Mouse (Mus musculus): ENCODE data around the gene Ralgps1. TPM values are rescaled to one million over a fixed set of nuclear protein-coding genes. Genes with fewer than 3 reads are reported as not detected.

Ralgps1 gene
- polyA plus RNA-seq, 1 experiment from 2014 or later = 1.8 TPM

DNA sequence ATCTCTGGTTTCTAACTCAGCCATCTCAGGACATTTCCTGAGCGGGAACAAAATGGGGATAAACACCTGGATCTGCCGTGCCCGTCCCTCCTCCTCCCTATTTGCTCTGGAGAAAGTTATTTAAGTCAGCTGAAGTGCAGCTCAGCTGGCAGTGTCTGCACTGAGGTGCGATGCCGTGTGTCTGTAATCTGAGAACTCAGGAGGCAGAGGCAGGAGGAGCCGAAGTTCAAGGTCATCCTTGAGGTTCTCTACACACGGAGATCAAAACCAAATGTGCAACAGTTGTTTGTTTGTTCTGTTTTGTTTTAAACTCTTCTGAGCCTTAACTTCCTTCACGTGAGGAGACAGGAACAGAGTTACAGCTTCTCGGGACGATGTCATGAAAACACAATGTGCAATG lies 140.6 kb downstream of the Ralgps1 start:
- ATAC-seq (no peak), DNase-seq (ENCODE audit: low spot score) (no peak)
- TF ChIP-seq CTCF (IDR thresholded peaks at IDR 0.05) = no peak
- TF ChIP-seq EP300 (IDR thresholded peaks at IDR 0.05) = no peak
- H3K4me1 ChIP-seq (ENCODE audit: insufficient read depth, low read depth, low read length) = 0 out of 2 replicates have a peak, but pooled peaks cover 1% of the 10 kb centered on the region
- no peak overlapping the region for H3K9ac ChIP-seq (replicated peaks; ENCODE audit: low read depth)
- H3K4me2 ChIP-seq (replicated peaks; ENCODE audit: low read depth, low read length) = no peak overlapping the region
- 41% methylated on average over 10 of the region's 10 CpGs for WGBS
- no peaks in the 10 kb centered on the region for H3K36me3 ChIP-seq (ENCODE audit: insufficient read depth, low read length)
- no peaks in the 10 kb centered on the region for H3K9me3 ChIP-seq (ENCODE audit: low read length)
- H3K27me3 ChIP-seq (replicated peaks; ENCODE audit: insufficient read depth, low read length) = no peaks in the 10 kb centered on the region
- no peak overlapping the region for H3K27ac ChIP-seq (ENCODE audit: low read length)
- H3K4me3 ChIP-seq (ENCODE audit: low read depth, low read length) = no peak overlapping the region

DNA sequence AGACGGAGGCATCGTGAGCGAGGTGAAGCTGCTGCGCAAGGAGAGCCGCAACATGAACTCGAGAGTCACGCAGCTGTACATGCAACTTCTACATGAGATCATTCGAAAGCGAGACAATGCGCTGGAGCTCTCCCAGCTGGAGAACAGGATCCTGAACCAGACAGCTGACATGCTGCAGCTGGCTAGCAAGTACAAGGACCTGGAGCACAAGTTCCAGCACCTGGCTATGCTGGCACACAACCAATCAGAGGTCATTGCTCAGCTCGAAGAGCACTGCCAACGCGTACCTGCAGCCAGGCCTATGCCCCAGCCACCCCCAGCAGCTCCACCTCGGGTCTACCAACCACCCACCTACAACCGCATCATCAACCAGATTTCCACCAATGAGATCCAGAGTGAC lies 142.7 kb downstream of the Ralgps1 start:
- Histone ChIP-seq H3K4me2 (replicated peaks; ENCODE audit: low read depth, low read length) (no peak overlapping the region), H3K36me3 (ENCODE audit: insufficient read depth, low read length) (no peaks in the 10 kb centered on the region), H3K4me3 (ENCODE audit: low read depth, low read length) (no peak overlapping the region), H3K27ac (ENCODE audit: low read length) (no peak overlapping the region), H3K27me3 (replicated peaks; ENCODE audit: insufficient read depth, low read length) (no peaks in the 10 kb centered on the region), H3K4me1 (ENCODE audit: insufficient read depth, low read depth, low read length) (no peaks in the 10 kb centered on the region), H3K9me3 (ENCODE audit: low read length) (no peaks in the 10 kb centered on the region), H3K9ac (replicated peaks; ENCODE audit: low read depth) (no peak overlapping the region)
- ATAC-seq = no peak
- no peak for TF ChIP-seq EP300 (IDR thresholded peaks at IDR 0.05)
- no peak for TF ChIP-seq CTCF (IDR thresholded peaks at IDR 0.05)
- no peak for DNase-seq (ENCODE audit: low spot score)
- WGBS = 84% methylated on average over 15 of the region's 15 CpGs

DNA sequence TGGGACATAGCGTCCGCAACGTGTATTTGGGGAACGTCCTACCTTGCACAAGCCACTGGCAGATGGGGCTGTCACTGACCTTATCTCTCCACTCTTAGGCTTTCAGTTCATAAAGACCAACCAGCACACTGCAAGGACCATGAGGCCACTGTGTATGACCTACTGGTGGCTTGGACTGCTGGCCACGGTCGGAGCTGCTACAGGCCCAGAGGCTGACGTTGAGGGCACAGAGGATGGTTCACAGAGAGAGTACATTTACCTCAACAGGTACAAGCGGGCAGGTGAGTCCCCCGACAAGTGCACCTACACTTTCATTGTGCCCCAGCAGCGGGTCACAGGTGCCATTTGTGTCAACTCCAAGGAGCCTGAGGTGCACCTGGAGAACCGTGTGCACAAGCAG lies 143.2 kb downstream of the Ralgps1 start:
- WGBS = 85% methylated on average over 11 of the region's 11 CpGs
- DNase-seq (ENCODE audit: low spot score) = no peak
- no peak overlapping the region for H3K4me2 ChIP-seq (replicated peaks; ENCODE audit: low read depth, low read length)
- H3K36me3 ChIP-seq (ENCODE audit: insufficient read depth, low read length) = no peaks in the 10 kb centered on the region
- no peaks in the 10 kb centered on the region for H3K27me3 ChIP-seq (replicated peaks; ENCODE audit: insufficient read depth, low read length)
- no peaks in the 10 kb centered on the region for H3K9me3 ChIP-seq (ENCODE audit: low read length)
- H3K27ac ChIP-seq (ENCODE audit: low read length) = no peak overlapping the region
- no peak overlapping the region for H3K9ac ChIP-seq (replicated peaks; ENCODE audit: low read depth)
- TF ChIP-seq EP300 (IDR thresholded peaks at IDR 0.05) (no peak), CTCF (IDR thresholded peaks at IDR 0.05) (no peak)
- H3K4me1 ChIP-seq (ENCODE audit: insufficient read depth, low read depth, low read length) = no peaks in the 10 kb centered on the region
- ATAC-seq = no peak
- no peak overlapping the region for H3K4me3 ChIP-seq (ENCODE audit: low read depth, low read length)

DNA sequence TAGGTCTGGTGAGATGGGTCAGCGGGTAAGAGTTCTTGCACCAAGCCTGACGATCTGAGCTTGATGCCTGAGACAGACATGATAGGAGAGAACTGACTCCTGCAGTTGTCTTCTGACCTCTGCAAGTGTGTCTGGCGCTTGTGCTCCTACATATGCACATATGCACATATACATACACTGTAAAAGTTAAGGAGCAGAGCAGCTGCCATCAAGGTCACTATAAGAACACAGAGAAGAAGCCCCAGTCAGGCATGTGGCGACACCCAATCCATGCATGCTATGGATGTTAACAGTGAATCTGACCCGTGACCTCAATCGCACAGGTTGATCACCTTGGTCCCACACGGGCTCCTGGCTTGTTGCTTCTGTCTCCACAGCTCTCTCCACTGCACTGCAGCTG lies 145.4 kb downstream of the Ralgps1 start:
- H3K27ac ChIP-seq (ENCODE audit: low read length) = no peak overlapping the region
- no peaks in the 10 kb centered on the region for H3K4me1 ChIP-seq (ENCODE audit: insufficient read depth, low read depth, low read length)
- H3K4me2 ChIP-seq (replicated peaks; ENCODE audit: low read depth, low read length) = no peak overlapping the region
- 90% methylated on average over 7 of the region's 7 CpGs for WGBS
- no peak for DNase-seq (ENCODE audit: low spot score)
- no peaks in the 10 kb centered on the region for H3K27me3 ChIP-seq (replicated peaks; ENCODE audit: insufficient read depth, low read length)
- no peak for TF ChIP-seq EP300 (IDR thresholded peaks at IDR 0.05)
- TF ChIP-seq CTCF (IDR thresholded peaks at IDR 0.05) = no peak
- no peak for ATAC-seq
- no peaks in the 10 kb centered on the region for H3K9me3 ChIP-seq (ENCODE audit: low read length)
- no peak overlapping the region for H3K4me3 ChIP-seq (ENCODE audit: low read depth, low read length)
- H3K9ac ChIP-seq (replicated peaks; ENCODE audit: low read depth) = no peak overlapping the region
- no peaks in the 10 kb centered on the region for H3K36me3 ChIP-seq (ENCODE audit: insufficient read depth, low read length)

DNA sequence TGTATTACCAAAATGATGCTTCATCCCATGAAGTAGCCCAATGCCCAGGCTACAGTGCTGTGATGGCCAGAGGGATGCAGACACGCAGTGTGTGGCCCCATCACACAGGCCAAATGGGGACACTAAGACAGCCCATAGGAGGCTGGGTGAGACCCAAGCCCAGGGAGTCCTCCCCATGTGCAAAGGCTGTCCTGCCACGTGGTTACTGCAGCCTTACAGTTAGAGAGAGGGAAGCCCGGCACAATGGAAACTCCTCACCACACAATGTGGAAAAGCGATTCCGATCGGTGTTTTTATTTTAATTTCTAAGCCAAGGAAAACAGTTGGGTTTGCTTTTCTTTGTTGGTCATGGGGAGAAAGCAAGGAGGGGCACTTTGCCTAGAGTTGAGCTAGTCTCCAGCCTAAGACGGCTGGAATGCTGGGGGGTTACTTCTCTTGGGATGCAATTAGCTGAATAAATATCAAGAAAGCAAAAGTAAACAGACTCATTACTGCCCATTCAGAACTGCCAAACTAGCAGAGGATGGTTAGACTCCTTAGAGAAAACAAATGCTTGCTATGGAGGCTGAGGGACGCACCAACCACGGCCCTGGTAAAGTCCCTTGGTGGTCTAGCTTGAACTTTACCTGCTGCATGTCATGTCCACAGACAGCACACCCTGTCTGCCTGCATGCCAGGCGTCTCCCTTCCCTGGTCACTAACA lies 147.5 kb downstream of the Ralgps1 start:
- TF ChIP-seq EP300 (IDR thresholded peaks at IDR 0.05) (no peak), CTCF (IDR thresholded peaks at IDR 0.05) (no peak)
- WGBS = 59% methylated on average over 10 of the region's 10 CpGs
- no peaks in the 10 kb centered on the region for H3K4me1 ChIP-seq (ENCODE audit: insufficient read depth, low read depth, low read length)

DNA sequence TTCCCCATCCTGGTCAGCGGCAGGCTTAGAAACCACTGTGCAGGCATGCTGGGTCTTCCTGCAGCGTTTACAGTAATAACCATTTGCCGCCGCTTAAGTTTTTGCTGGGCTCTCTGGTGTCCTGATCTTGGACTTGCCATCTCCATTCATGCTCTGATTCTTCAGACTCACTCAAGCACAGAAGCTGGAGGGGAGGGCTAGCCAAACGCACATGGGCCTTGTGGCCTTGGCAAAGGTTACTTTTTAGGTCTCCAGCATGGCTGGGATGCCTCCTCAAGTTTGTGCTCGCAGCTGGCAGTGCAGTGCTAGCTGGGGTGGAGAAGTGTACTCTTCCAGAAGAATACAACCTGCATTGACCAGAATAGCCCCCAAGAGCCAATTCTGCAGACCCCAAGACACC lies 148.8 kb downstream of the Ralgps1 start:
- H3K4me3 ChIP-seq (ENCODE audit: low read depth, low read length) = no peak overlapping the region
- H3K9ac ChIP-seq (replicated peaks; ENCODE audit: low read depth) = no peak overlapping the region
- no peaks in the 10 kb centered on the region for H3K9me3 ChIP-seq (ENCODE audit: low read length)
- H3K27me3 ChIP-seq (replicated peaks; ENCODE audit: insufficient read depth, low read length) = no peaks in the 10 kb centered on the region
- ATAC-seq (no peak), DNase-seq (ENCODE audit: low spot score) (no peak)
- no peak overlapping the region for H3K27ac ChIP-seq (ENCODE audit: low read length)
- no peak overlapping the region for H3K4me2 ChIP-seq (replicated peaks; ENCODE audit: low read depth, low read length)
- TF ChIP-seq CTCF (IDR thresholded peaks at IDR 0.05) (no peak), EP300 (IDR thresholded peaks at IDR 0.05) (no peak)
- H3K36me3 ChIP-seq (ENCODE audit: insufficient read depth, low read length) = no peaks in the 10 kb centered on the region
- H3K4me1 ChIP-seq (ENCODE audit: insufficient read depth, low read depth, low read length) = no peaks in the 10 kb centered on the region
- WGBS = 86% methylated on average over 6 of the region's 6 CpGs

More for the DNA sequence above, 147.5 kb downstream of the Ralgps1 start:
- ATAC-seq (no peak), DNase-seq (ENCODE audit: low spot score) (no peak)
- H3K4me2 ChIP-seq (replicated peaks; ENCODE audit: low read depth, low read length) = no peak overlapping the region
- H3K9me3 ChIP-seq (ENCODE audit: low read length) = no peaks in the 10 kb centered on the region
- no peak overlapping the region for H3K9ac ChIP-seq (replicated peaks; ENCODE audit: low read depth)
- no peak overlapping the region for H3K4me3 ChIP-seq (ENCODE audit: low read depth, low read length)
- H3K36me3 ChIP-seq (ENCODE audit: insufficient read depth, low read length) = no peaks in the 10 kb centered on the region
- no peak overlapping the region for H3K27ac ChIP-seq (ENCODE audit: low read length)
- H3K27me3 ChIP-seq (replicated peaks; ENCODE audit: insufficient read depth, low read length) = no peaks in the 10 kb centered on the region
